ENCODE assay signal across 8 mouse cellular contexts in the genomic region with DNA sequence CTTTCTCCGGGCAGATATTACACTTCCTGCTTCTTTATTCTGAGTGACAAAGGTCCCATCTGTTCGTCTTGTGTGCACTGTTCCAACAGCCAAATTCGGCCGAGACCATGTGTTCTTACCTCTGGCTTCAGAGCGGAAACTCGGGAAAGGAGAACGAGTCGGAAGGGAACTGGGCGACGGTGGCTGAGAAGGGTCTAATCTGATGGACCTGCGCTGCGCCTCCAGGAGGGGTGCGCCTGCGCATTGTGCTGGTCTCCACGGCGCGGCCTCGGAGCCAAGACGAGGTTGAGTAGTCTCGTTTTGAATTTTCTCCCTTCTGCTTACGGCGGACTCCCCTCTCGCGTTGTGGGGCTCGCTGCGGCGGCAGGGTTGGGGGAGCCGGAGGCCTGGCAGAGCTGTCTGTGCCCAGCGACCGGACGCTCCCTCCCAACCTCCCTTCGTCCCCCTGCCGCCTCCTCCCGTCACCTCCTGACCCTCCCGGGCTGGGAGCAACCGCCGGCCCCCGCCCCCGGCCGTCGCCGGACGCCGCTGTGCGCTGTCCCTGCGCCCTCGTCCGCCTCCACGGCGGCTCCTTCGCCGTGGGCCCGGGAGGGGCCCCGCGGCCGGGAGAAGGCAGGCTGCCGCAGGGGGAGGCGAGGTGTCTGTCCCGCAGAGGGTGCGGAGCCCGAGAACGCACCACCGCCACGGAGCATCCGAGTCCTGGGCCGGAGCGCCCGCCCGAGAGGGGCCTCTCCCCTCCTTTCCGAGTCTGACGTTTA. TPM values are rescaled to one million over a fixed set of nuclear protein-coding genes. Genes with fewer than 3 reads are reported as not detected.
DNase-seq lines count a peak whose midpoint lies in the region; ATAC-seq lines count a peak whose summit lies in the region.

TSS of gene Carf (plus strand) at position 224 of the 758 bp plus-strand sequence.
TSS of gene Wdr12 (minus strand) at position 622 of the 758 bp plus-strand sequence.

- DNase-seq in c-Kit-negative CD71-positive TER-119-positive erythroid progenitor cells, embryonic 14.5 days (ENCODE audit: low read depth, low spot score), result peak; percentile 92
- peak; percentile 95 for DNase-seq in fibroblast of lung, adult 2 months (ENCODE audit: low read depth)
- peak; percentile 98 for DNase-seq in kidney, postnatal 14 days
- peak; percentile 93 for DNase-seq in liver, embryonic 13.5 days
- DNase-seq in neural tube, embryonic 10.5 days (ENCODE audit: extremely low spot score, low spot score), result peak; percentile 96

- ATAC-seq in CD4-positive, CD25-positive, alpha-beta regulatory T cell, adult 4 months, result peak; percentile 82
- peak; percentile 94 for ATAC-seq in heart, embryonic 14.5 days (ENCODE audit: insufficient number of reproducible peaks, insufficient read depth, low FRiP score, low read depth)
- peak; percentile 95 for ATAC-seq in liver, embryonic 13.5 days (ENCODE audit: low read depth)
- peak; percentile 97 for ATAC-seq in stomach, embryonic 16.5 days (ENCODE audit: insufficient read depth, low FRiP score)

- peak within 1 kb of the TSS; percentile 98 to 99 for H3K27ac ChIP-seq in heart, embryonic 14.5 days (replicated peaks in 1 of 2; ENCODE audit: control insufficient read depth in 1 of 2, insufficient read depth in 1 of 2, low read depth in 2 of 2, low read length in 2 of 2)
- peak within 1 kb of the TSS; percentile 95 for H3K27ac ChIP-seq in liver, embryonic 13.5 days
- peak within 1 kb of the TSS; percentile 99 for H3K27ac ChIP-seq in stomach, embryonic 16.5 days (ENCODE audit: low read length)

- H3K4me3 ChIP-seq in heart, embryonic 14.5 days (ENCODE audit: control insufficient read depth in 1 of 2, insufficient read depth in 1 of 2, low read depth in 1 of 2, low read length in 2 of 2), result peak within 1 kb of the TSS; percentile 67 to 92
- H3K4me3 ChIP-seq in liver, embryonic 13.5 days (replicated peaks), result peak within 1 kb of the TSS; percentile 93
- peak within 1 kb of the TSS; percentile 98 for H3K4me3 ChIP-seq in stomach, embryonic 16.5 days (replicated peaks; ENCODE audit: low read length)

- H3K27me3 ChIP-seq in heart, embryonic 14.5 days (ENCODE audit: control insufficient read depth, insufficient read depth, low read length), result no peaks in the 10 kb centered on the region
- no peaks in the 10 kb centered on the region for H3K27me3 ChIP-seq in liver, embryonic 13.5 days
- no peaks in the 10 kb centered on the region for H3K27me3 ChIP-seq in stomach, embryonic 16.5 days (ENCODE audit: control insufficient read depth, insufficient read depth, low read length)

- H3K36me3 ChIP-seq in heart, embryonic 14.5 days (ENCODE audit: control insufficient read depth, insufficient read depth, low read length), result peaks cover 9% of the 10 kb centered on the region
- peaks cover 17% of the 10 kb centered on the region for H3K36me3 ChIP-seq in liver, embryonic 13.5 days
- H3K36me3 ChIP-seq in stomach, embryonic 16.5 days (ENCODE audit: control insufficient read depth, insufficient read depth, low read length), result peaks cover 5% of the 10 kb centered on the region; the same call in 1 of the 2 replicates

- H3K4me1 ChIP-seq in heart, embryonic 14.5 days (ENCODE audit: control insufficient read depth in 2 of 2, insufficient read depth in 2 of 2, low read length in 2 of 2), result peaks cover 3 to 6% of the 10 kb centered on the region in 2 experiments; a peak in 3 of 4 replicates
- H3K4me1 ChIP-seq in liver, embryonic 13.5 days (replicated peaks), result peaks cover 21% of the 10 kb centered on the region
- H3K4me1 ChIP-seq in stomach, embryonic 16.5 days (ENCODE audit: control insufficient read depth, insufficient read depth, low read length), result peaks cover 5% of the 10 kb centered on the region; the same call in 1 of the 2 replicates

- H3K4me2 ChIP-seq in heart, embryonic 14.5 days (ENCODE audit: low read length), result peak within 1 kb of the TSS; percentile 82
- peak within 1 kb of the TSS; percentile 83 for H3K4me2 ChIP-seq in liver, embryonic 13.5 days
- H3K4me2 ChIP-seq in stomach, embryonic 16.5 days (ENCODE audit: low read depth, low read length), result peak within 1 kb of the TSS; percentile 74

- WGBS in heart, embryonic 14.5 days, result under 1% methylated on average over 67 of the region's 71 CpGs
- under 1% methylated on average over 71 of the region's 71 CpGs for WGBS in liver, embryonic 13.5 days (ENCODE audit: insufficient replicate concordance)
- WGBS in stomach, embryonic 16.5 days, result under 1% methylated on average over 70 of the region's 71 CpGs

- H3K9me3 ChIP-seq in heart, embryonic 14.5 days (ENCODE audit: control insufficient read depth, low read length), result no peaks in the 10 kb centered on the region
- no peaks in the 10 kb centered on the region for H3K9me3 ChIP-seq in liver, embryonic 13.5 days (replicated peaks)
- no peaks in the 10 kb centered on the region for H3K9me3 ChIP-seq in stomach, embryonic 16.5 days (replicated peaks; ENCODE audit: control insufficient read depth, low read length)

- H3K9ac ChIP-seq in heart, embryonic 14.5 days (ENCODE audit: low read length), result peak within 1 kb of the TSS; percentile 96
- peak within 1 kb of the TSS; percentile 93 for H3K9ac ChIP-seq in liver, embryonic 13.5 days
- peak within 1 kb of the TSS; percentile 98 for H3K9ac ChIP-seq in stomach, embryonic 16.5 days (ENCODE audit: low read length)

RNA-seq across cellular contexts. Expression of gene Carf, which starts in this region (rescaled TPM):
- 1 to 10 TPM; 5.7 to 8.8 TPM for polyA plus RNA-seq in CD4-positive, CD25-positive, alpha-beta regulatory T cell, adult 4 months (2017; shearing (Covaris generic))
- 6.4 and 6.5 TPM in 2 replicates for polyA plus RNA-seq in heart, embryonic 14.5 days (2014; fragmentation: Nextera tagmentation; extraction: Ambion mirVana)
- 2.0 and 3.1 TPM in 2 replicates for polyA plus RNA-seq in liver, embryonic 13.5 days (2015; fragmentation: Nextera tagmentation; extraction: Ambion mirVana)
- 5.2 and 5.7 TPM in 2 replicates for polyA plus RNA-seq in stomach, embryonic 16.5 days (2015; fragmentation: Nextera tagmentation; extraction: Ambion mirVana)

RNA-seq across cellular contexts. Expression of gene Wdr12, which starts in this region (rescaled TPM):
- polyA plus RNA-seq in CD4-positive, CD25-positive, alpha-beta regulatory T cell, adult 4 months (2017; shearing (Covaris generic)), result 10 to 100 TPM; 49.0 to 58.6 TPM
- polyA plus RNA-seq in heart, embryonic 14.5 days (2014; fragmentation: Nextera tagmentation; extraction: Ambion mirVana), result 26.8 and 29.5 TPM in 2 replicates
- 63.7 and 65.9 TPM in 2 replicates for polyA plus RNA-seq in liver, embryonic 13.5 days (2015; fragmentation: Nextera tagmentation; extraction: Ambion mirVana)
- polyA plus RNA-seq in stomach, embryonic 16.5 days (2015; fragmentation: Nextera tagmentation; extraction: Ambion mirVana), result 41.6 and 42.2 TPM in 2 replicates

Comparison
In these comparisons a context has a peak if more than half of its experiments do, and no peak if none do; other contexts are left out.
1. Peak in every context shown above with its lines: DNase-seq, ATAC-seq, H3K4me3 ChIP-seq and H3K27ac ChIP-seq.